Mouse (Mus musculus) thymus, adult 2 months (tissue): Measurements from ENCODE around the gene Ccdc180.

Experiments
- CTCF ChIP-seq: fragments of 200-500 bp; IDR thresholded peaks from 2 replicates; pipeline ENCODE4 v1.5.1; 2012; ENCODE audit warnings: mild to moderate bottlenecking, control low read depth, low read length, moderate library complexity, borderline replicate concordance; ENCODE audit not compliant: control insufficient read depth, poor library complexity, insufficient read depth; ENCODE audit errors: extremely low read depth
- POLR2A ChIP-seq: fragments of 200-500 bp; IDR thresholded peaks from 2 replicates; pipeline ENCODE4 v1.6.1; 2012; ENCODE audit warnings: mild to moderate bottlenecking, low read length, control low read depth, moderate library complexity; ENCODE audit not compliant: control insufficient read depth, poor library complexity, insufficient read depth; ENCODE audit errors: extremely low read depth

DNA sequence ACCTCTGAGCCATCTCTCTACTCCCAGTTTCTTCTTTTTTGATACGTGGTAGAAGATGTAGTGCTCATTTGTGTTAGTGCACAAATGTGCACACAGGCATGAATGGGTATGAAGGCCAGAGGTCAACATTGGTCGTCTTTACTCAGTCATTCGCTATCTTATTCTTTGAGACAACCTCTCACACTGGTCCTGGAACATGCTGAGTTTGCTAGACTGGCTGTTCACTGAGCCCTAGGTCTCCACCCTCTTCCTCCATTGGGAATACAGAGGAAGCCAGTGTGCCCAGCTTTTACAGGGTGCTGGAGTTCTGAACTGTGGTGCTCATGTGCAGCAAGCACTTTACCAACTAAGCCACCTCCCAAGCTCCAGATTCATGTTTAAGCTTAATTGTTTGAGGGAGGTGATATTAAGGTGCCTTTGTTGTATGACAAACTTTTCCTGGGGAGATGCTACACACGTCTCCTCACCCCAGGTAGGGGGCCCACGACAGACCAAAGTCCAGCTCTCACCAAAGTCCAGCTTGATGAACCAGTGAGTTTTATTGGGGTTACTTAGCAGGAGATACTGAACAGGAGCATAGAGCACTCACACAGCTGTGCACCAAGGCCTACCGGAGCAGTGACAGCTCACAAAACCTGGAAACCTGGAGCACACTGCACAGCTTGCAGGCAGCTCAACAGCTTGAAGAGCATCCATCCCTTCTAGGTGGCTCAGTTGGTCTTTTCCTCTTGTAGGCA is 87.0 kb downstream of the Ccdc180 start:
- no peak for TF ChIP-seq POLR2A
- TF ChIP-seq CTCF = no peak
